Mouse (Mus musculus) lung, embryonic 16.5 days (tissue): ENCODE measurements at regions not wholly inside any gene's neighbourhood (a gene's known extent, or its start where the extent isn't known, plus 50 kb on each side); places are given as distances from the start of the nearest gene placed in this dataset.

ENCODE experiments used
- ATAC-seq: fragments of 200-750 bp; cut with Nextera tagmentation; 2 replicates; pipeline ENCODE4 v1.8.0; 2017; ENCODE audit warnings: low read depth, mild to moderate bottlenecking, moderate library complexity
- H3K27ac ChIP-seq: fragments of 300-500 bp; sonication (generic); 2 replicates; pipeline ENCODE4 v1.5.1; 2014; ENCODE audit warnings: mild to moderate bottlenecking, control low read depth, low read length
- H3K27me3 ChIP-seq: fragments of 300-500 bp; sonication (generic); 2 replicates; pipeline ENCODE4 v1.6.1; 2014; ENCODE audit warnings: low read depth, low read length, mixed read lengths; ENCODE audit not compliant: control insufficient read depth, insufficient read depth
- H3K36me3 ChIP-seq: fragments of 300-500 bp; sonication (generic); 2 replicates; pipeline ENCODE4 v1.6.1; 2014; ENCODE audit warnings: low read length; ENCODE audit not compliant: control insufficient read depth, insufficient read depth
- H3K4me1 ChIP-seq: fragments of 300-500 bp; sonication (generic); replicated peaks from 2 replicates; pipeline ENCODE4 v1.6.1; 2014; ENCODE audit warnings: low read length, mixed read lengths; ENCODE audit not compliant: control insufficient read depth, insufficient read depth
- H3K4me2 ChIP-seq: fragments of 300-500 bp; sonication (generic); 2 replicates; pipeline ENCODE4 v1.6.1; 2014; ENCODE audit warnings: low read depth, low read length, control low read depth
- H3K4me3 ChIP-seq: fragments of 300-500 bp; sonication (generic); 2 replicates; pipeline ENCODE4 v1.5.1; 2014; ENCODE audit warnings: mild to moderate bottlenecking, low read length, control low read depth
- H3K9ac ChIP-seq: fragments of 300-500 bp; sonication (generic); 2 replicates; pipeline ENCODE4 v1.6.1; 2014; ENCODE audit warnings: low read length, control low read depth
- H3K9me3 ChIP-seq: fragments of 300-500 bp; sonication (generic); 2 replicates; pipeline ENCODE4 v1.6.1; 2016; ENCODE audit warnings: low read length; ENCODE audit not compliant: control insufficient read depth
- WGBS: fragments of 180-500 bp; shearing (Covaris S2); extraction: QIAGEN DNeasy Blood & Tissue Kit; methylation state at CpG from one replicate; pipeline ENCODE4 v1.1.7; 2014; 5-methylcytosine and 5-hydroxymethylcytosine counted together

GRCm38 (mm10) chr3:147103428-147103827, 251.3 kb downstream of the Ttll7 start:
- Histone ChIP-seq H3K36me3 (no peaks in the 10 kb centered on the region), H3K27ac (no peak overlapping the region), H3K27me3 (no peaks in the 10 kb centered on the region; the same call in 1 of the 2 replicates), H3K4me1 (0 out of 2 replicates have a peak, but pooled peaks cover 2% of the 10 kb centered on the region), H3K4me3 (no peak overlapping the region), H3K4me2 (no peak overlapping the region), H3K9me3 (no peaks in the 10 kb centered on the region), H3K9ac (no peak overlapping the region)
- ATAC-seq: no peak
- 62% methylated on average over 7 of the region's 7 CpGs for WGBS

- no peak for ATAC-seq
- WGBS: 92% methylated on average over 4 of the region's 4 CpGs
- Histone ChIP-seq H3K9ac (no peak overlapping the region), H3K27ac (no peak overlapping the region), H3K4me3 (no peak overlapping the region), H3K9me3 (no peaks in the 10 kb centered on the region), H3K27me3 (no peaks in the 10 kb centered on the region), H3K36me3 (no peaks in the 10 kb centered on the region), H3K4me1 (no peaks in the 10 kb centered on the region), H3K4me2 (no peak overlapping the region)
Measured at GRCm38 (mm10) chr3:147117609-147118008, 265.4 kb downstream of the Ttll7 start.

DNA sequence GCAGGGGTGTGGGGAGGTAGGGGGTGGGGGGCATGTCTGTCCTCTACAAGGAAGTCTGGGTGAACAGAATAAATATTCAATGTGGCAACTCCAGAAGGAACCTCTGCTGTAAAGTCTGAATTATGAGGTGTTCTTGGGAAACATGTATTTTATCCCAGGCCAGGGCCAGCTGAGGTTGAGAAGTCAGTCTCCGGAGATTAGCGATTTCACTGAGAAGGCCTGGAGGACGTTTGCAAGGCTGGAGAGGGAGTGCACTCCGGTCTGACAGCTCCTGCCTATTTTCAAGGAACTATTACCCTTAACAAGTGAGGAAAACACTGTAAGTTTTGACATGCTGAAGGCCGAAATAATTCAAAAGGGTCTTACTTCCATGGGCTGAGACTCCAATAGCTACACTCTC, 265.9 kb downstream of the Ttll7 start:
- 62% methylated on average over 5 of the region's 5 CpGs for WGBS
- no peak for ATAC-seq
- Histone ChIP-seq H3K4me1 (no peaks in the 10 kb centered on the region), H3K27ac (no peak overlapping the region), H3K9ac (no peak overlapping the region), H3K4me3 (no peak overlapping the region), H3K9me3 (no peaks in the 10 kb centered on the region), H3K27me3 (no peaks in the 10 kb centered on the region), H3K36me3 (no peaks in the 10 kb centered on the region), H3K4me2 (no peak overlapping the region)

DNA sequence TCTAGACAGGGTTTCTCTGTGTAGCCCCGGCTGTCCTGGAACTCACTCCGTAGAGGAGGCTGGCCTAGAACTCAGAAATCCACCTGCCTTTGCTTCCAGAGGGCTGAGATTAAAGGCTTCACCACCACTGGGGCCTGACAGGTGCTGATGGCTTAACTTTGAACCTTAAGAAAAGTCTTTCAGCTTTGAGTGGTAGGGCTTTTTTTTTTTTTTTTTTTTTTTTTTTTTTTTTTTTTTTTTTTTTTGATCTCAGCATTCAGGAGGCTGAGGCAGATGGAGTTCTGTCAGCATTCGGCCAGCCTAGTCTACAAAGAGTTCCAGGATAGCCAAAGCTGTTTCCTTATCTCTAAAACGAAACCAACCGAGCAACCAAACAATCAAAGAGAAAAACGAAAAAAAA, 266.5 kb downstream of the Ttll7 start:
- 82% methylated on average over 6 of the region's 6 CpGs for WGBS
- no peak for ATAC-seq
- Histone ChIP-seq H3K4me3 (no peak overlapping the region), H3K36me3 (no peaks in the 10 kb centered on the region), H3K27me3 (no peaks in the 10 kb centered on the region), H3K27ac (no peak overlapping the region), H3K9me3 (no peaks in the 10 kb centered on the region), H3K4me2 (no peak overlapping the region), H3K9ac (no peak overlapping the region), H3K4me1 (no peaks in the 10 kb centered on the region)

DNA sequence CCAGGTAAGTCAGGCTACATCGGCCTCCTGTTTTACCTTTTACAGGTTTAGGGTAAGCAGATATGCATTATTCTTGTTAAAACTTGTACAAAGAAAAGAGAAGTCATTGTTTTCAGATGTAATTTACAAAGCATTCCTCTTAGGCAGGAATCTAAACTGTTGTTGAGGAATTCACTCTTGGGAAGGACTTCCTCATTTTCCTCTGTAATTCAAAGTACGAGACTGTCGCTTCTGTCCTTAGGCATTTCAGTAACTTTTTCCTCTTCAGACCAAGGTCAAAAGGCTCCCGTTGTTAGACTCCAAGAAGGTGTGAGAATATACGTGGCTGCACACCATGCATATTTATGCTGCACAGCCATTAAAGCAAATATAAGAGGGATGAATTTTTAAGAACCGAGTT, 269.7 kb downstream of the Ttll7 start:
- H3K4me1 ChIP-seq: no peaks in the 10 kb centered on the region
- no peak for ATAC-seq
- H3K4me2 ChIP-seq: no peak overlapping the region
- no peaks in the 10 kb centered on the region for H3K36me3 ChIP-seq
- WGBS: 69% methylated on average over 6 of the region's 6 CpGs
- H3K4me3 ChIP-seq: no peak overlapping the region
- H3K27ac ChIP-seq: no peak overlapping the region
- H3K9me3 ChIP-seq: no peaks in the 10 kb centered on the region
- no peaks in the 10 kb centered on the region for H3K27me3 ChIP-seq
- no peak overlapping the region for H3K9ac ChIP-seq

- Histone ChIP-seq H3K27me3 (no peaks in the 10 kb centered on the region), H3K9ac (no peak overlapping the region), H3K4me1 (no peaks in the 10 kb centered on the region), H3K4me3 (no peak overlapping the region), H3K9me3 (no peaks in the 10 kb centered on the region), H3K4me2 (no peak overlapping the region), H3K27ac (no peak overlapping the region), H3K36me3 (no peaks in the 10 kb centered on the region)
- 71% methylated on average over 6 of the region's 6 CpGs for WGBS
- no peak for ATAC-seq
Measured at GRCm38 (mm10) chr3:147127740-147128139, 275.6 kb downstream of the Ttll7 start.

GRCm38 (mm10) chr3:147132830-147133229, 280.7 kb downstream of the Ttll7 start:
- Histone ChIP-seq H3K27ac (no peak overlapping the region), H3K27me3 (no peaks in the 10 kb centered on the region), H3K9ac (no peak overlapping the region), H3K36me3 (no peaks in the 10 kb centered on the region), H3K9me3 (no peaks in the 10 kb centered on the region), H3K4me2 (no peak overlapping the region), H3K4me3 (no peak overlapping the region), H3K4me1 (no peaks in the 10 kb centered on the region)
- ATAC-seq: no peak
- WGBS: 90% methylated on average over 13 of the region's 13 CpGs

DNA sequence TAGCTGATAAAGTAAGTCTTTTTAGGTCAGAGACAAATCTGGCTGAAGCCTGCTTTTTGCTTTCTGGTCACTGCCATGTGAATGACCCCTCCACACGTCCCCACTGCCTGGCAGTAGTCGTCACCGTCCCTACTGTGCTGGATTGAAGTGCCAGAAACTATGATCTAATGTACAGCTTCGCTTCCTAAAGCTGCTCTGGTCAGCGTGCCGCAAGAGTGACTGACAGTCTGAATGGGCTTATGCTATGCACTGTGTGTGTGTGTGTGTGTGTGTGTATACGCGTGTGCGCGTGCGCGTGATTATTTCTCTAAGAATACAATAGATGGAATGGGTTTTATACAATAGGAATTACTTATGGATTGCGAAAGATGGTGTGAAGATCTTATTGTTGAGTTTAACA, 281.2 kb downstream of the Ttll7 start:
- Histone ChIP-seq H3K36me3 (no peaks in the 10 kb centered on the region), H3K27ac (no peak overlapping the region), H3K9me3 (no peaks in the 10 kb centered on the region), H3K4me2 (no peak overlapping the region), H3K4me3 (no peak overlapping the region), H3K9ac (no peak overlapping the region), H3K4me1 (no peaks in the 10 kb centered on the region), H3K27me3 (no peaks in the 10 kb centered on the region)
- 87% methylated on average over 13 of the region's 13 CpGs for WGBS
- no peak for ATAC-seq

DNA sequence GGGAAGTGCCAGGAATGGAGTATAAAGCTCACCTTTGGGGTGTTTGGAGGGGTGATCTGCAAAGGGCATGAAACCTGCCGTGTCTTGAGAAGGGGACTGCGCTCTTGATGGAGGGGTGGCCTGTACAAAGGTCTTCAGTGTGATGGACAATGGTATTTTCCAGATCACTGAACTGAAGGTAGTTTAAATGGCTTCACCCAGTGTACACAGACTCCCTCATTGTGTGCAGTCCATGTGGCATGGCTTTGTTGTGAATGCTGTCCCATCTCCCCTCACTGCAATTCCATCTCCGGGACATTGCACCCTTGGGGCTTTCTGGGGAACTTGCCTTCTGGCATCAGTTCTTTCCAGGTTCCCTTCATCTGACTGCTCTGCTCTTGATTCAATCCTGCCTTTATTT, 288.2 kb downstream of the Ttll7 start:
- Histone ChIP-seq H3K9ac (no peak overlapping the region), H3K27ac (no peak overlapping the region), H3K27me3 (no peaks in the 10 kb centered on the region), H3K4me2 (no peak overlapping the region), H3K4me3 (no peak overlapping the region), H3K9me3 (no peaks in the 10 kb centered on the region), H3K4me1 (no peaks in the 10 kb centered on the region), H3K36me3 (no peaks in the 10 kb centered on the region)
- no peak for ATAC-seq
- 84% methylated on average over 3 of the region's 3 CpGs for WGBS

GRCm38 (mm10) chr3:147153456-147153855, 301.3 kb downstream of the Ttll7 start:
- H3K36me3 ChIP-seq: no peaks in the 10 kb centered on the region
- H3K4me1 ChIP-seq: no peaks in the 10 kb centered on the region
- ATAC-seq: no peak
- no peak overlapping the region for H3K4me3 ChIP-seq
- H3K27ac ChIP-seq: no peak overlapping the region
- H3K4me2 ChIP-seq: no peak overlapping the region
- WGBS: 68% methylated on average over 3 of the region's 3 CpGs
- H3K9me3 ChIP-seq: no peaks in the 10 kb centered on the region
- no peaks in the 10 kb centered on the region for H3K27me3 ChIP-seq
- no peak overlapping the region for H3K9ac ChIP-seq
